Mouse (Mus musculus): Measurements from ENCODE around the gene Pdia4. TPM values are rescaled to one million over a fixed set of nuclear protein-coding genes. Genes with fewer than 3 reads are reported as not detected.

Pdia4 gene
- polyA plus RNA-seq, 1 experiment from 2014 or later = 162 TPM

DNA sequence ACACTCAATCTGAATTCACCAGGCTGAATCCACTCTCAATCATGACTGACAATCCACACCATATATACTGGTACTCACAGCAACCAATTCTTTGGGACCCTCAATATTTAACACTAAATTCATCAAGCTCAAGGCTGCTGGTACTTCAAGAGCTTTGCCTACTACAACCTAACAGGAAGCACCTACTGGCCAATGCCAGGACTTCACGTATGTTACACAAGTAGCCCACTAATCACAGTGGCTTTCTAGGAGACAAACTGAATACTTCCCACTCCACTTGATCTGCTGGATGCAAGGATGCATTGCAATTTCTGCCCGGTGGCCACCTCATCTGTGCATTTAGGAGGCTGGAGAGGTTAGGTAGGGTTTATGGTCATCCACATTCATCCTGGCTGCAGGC lies 3.0 kb downstream of the Pdia4 start:
- Histone ChIP-seq H3K27ac (replicated peaks) (no peak overlapping the region), H3K36me3 (peaks cover 32% of the 10 kb centered on the region), H3K4me1 (peaks cover 40% of the 10 kb centered on the region), H3K9ac (no peak overlapping the region), H3K27me3 (replicated peaks) (no peaks in the 10 kb centered on the region), H3K4me3 (no peak overlapping the region), H3K9me3 (no peaks in the 10 kb centered on the region), H3K4me2 (peak overlapping the region; percentile 78; the same call in 1 of the 2 replicates)
- no peak for ATAC-seq (ENCODE audit: extremely low read depth, insufficient number of reproducible peaks, low FRiP score, low TSS enrichment)
- 68% methylated on average over 2 of the region's 2 CpGs for WGBS

- H3K4me3 ChIP-seq = no peak overlapping the region
- no peak overlapping the region for H3K4me2 ChIP-seq
- H3K36me3 ChIP-seq = peaks cover 44% of the 10 kb centered on the region
- H3K9me3 ChIP-seq = no peaks in the 10 kb centered on the region
- no peak overlapping the region for H3K27ac ChIP-seq (replicated peaks)
- no peak overlapping the region for H3K9ac ChIP-seq
- no peak for ATAC-seq (ENCODE audit: extremely low read depth, insufficient number of reproducible peaks, low FRiP score, low TSS enrichment)
- no peaks in the 10 kb centered on the region for H3K27me3 ChIP-seq (replicated peaks)
- peaks cover 36% of the 10 kb centered on the region for H3K4me1 ChIP-seq
- 77% methylated on average over 4 of the region's 4 CpGs for WGBS
Measured at GRCm38 (mm10) chr6:47809053-47809452, 4.2 kb downstream of the Pdia4 start.

- Histone ChIP-seq H3K27me3 (replicated peaks) (no peaks in the 10 kb centered on the region), H3K4me3 (no peak overlapping the region), H3K4me2 (no peak overlapping the region), H3K9me3 (no peaks in the 10 kb centered on the region), H3K36me3 (peaks cover 49% of the 10 kb centered on the region), H3K27ac (replicated peaks) (no peak overlapping the region), H3K9ac (no peak overlapping the region), H3K4me1 (peaks cover 33% of the 10 kb centered on the region)
- WGBS = 89% methylated on average over 5 of the region's 5 CpGs
- ATAC-seq (ENCODE audit: extremely low read depth, insufficient number of reproducible peaks, low FRiP score, low TSS enrichment) = no peak
Measured at GRCm38 (mm10) chr6:47808545-47808944, 4.7 kb downstream of the Pdia4 start.

DNA sequence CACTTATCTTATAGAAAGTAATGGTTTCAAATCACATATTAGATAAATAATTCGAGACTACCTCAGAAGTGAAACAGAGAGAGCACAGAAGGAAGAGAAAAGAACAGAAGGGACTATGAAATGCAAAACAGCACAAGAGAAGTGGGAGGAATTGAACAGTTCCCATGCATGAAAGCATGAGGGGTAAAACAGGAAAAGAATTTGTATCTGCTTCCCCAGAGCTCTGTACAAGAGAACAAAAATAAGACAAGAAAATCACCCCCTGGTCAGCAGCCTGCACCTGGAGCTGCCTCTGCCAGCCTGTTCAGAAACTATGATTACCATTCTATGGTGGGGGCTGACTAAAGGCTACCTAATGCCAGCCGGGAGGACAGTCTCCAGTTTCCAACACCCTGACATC lies 5.8 kb downstream of the Pdia4 start:
- H3K9me3 ChIP-seq = no peaks in the 10 kb centered on the region
- no peak overlapping the region for H3K9ac ChIP-seq
- H3K27me3 ChIP-seq (replicated peaks) = no peaks in the 10 kb centered on the region
- ATAC-seq (ENCODE audit: extremely low read depth, insufficient number of reproducible peaks, low FRiP score, low TSS enrichment) = no peak
- peaks cover 33% of the 10 kb centered on the region for H3K4me1 ChIP-seq
- no peak overlapping the region for H3K27ac ChIP-seq (replicated peaks)
- WGBS = 79% methylated on average over 2 of the region's 2 CpGs
- H3K36me3 ChIP-seq = peaks cover 60% of the 10 kb centered on the region
- H3K4me3 ChIP-seq = no peak overlapping the region
- no peak overlapping the region for H3K4me2 ChIP-seq

GRCm38 (mm10) chr6:47805520-47805919 lies 7.7 kb downstream of the Pdia4 start:
- peaks cover 16% of the 10 kb centered on the region for H3K4me1 ChIP-seq
- no peak for ATAC-seq (ENCODE audit: extremely low read depth, insufficient number of reproducible peaks, low FRiP score, low TSS enrichment)
- H3K27ac ChIP-seq (replicated peaks) = no peak overlapping the region
- H3K36me3 ChIP-seq = peaks cover 79% of the 10 kb centered on the region
- 78% methylated on average over 2 of the region's 2 CpGs for WGBS
- no peaks in the 10 kb centered on the region for H3K9me3 ChIP-seq
- no peak overlapping the region for H3K9ac ChIP-seq
- H3K4me2 ChIP-seq = no peak overlapping the region
- H3K27me3 ChIP-seq (replicated peaks) = no peaks in the 10 kb centered on the region
- no peak overlapping the region for H3K4me3 ChIP-seq

DNA sequence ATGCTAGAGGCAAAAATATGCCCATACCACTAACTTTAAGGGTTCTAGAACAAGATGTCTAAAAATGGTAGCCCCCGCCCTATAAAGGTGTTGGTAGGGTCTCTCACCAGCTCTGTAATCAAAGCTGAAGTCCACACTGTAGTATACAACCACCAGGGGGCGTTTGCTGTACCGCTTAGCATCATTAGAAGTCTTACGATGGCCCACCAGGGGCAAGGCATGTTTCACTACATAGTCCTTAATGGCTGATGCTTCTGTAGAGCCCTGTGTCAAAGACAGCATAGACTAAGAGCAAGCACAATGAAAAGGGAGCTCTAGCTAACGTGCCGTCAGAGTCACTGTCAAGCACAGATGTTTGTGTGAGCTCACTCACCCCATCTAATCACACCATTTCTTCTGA lies 14.2 kb downstream of the Pdia4 start:
- no peak overlapping the region for H3K27ac ChIP-seq (replicated peaks)
- H3K4me2 ChIP-seq = no peak overlapping the region
- H3K9me3 ChIP-seq = no peaks in the 10 kb centered on the region
- H3K4me3 ChIP-seq = no peak overlapping the region
- no peak overlapping the region for H3K9ac ChIP-seq
- 48% methylated on average over 6 of the region's 6 CpGs for WGBS
- peak; percentile 46; the same call in 1 of the 2 replicates for ATAC-seq (ENCODE audit: extremely low read depth, insufficient number of reproducible peaks, low FRiP score, low TSS enrichment)
- H3K36me3 ChIP-seq = peaks cover 96% of the 10 kb centered on the region
- H3K4me1 ChIP-seq = no peaks in the 10 kb centered on the region
- H3K27me3 ChIP-seq (replicated peaks) = no peaks in the 10 kb centered on the region

- 71% methylated on average over 10 of the region's 10 CpGs for WGBS
- Histone ChIP-seq H3K9ac (no peak overlapping the region), H3K9me3 (no peaks in the 10 kb centered on the region), H3K27me3 (replicated peaks) (no peaks in the 10 kb centered on the region), H3K4me1 (peaks cover under 1% of the 10 kb centered on the region; the same call in 1 of the 2 replicates), H3K27ac (replicated peaks) (no peak overlapping the region), H3K4me2 (no peak overlapping the region), H3K4me3 (no peak overlapping the region), H3K36me3 (peaks cover 48% of the 10 kb centered on the region)
- no peak for ATAC-seq (ENCODE audit: extremely low read depth, insufficient number of reproducible peaks, low FRiP score, low TSS enrichment)
Measured at GRCm38 (mm10) chr6:47794106-47794830, 19.0 kb downstream of the Pdia4 start.

- 60% methylated on average over 5 of the region's 5 CpGs for WGBS
Measured at GRCm38 (mm10) chr6:47793284-47793683, 19.9 kb downstream of the Pdia4 start.

DNA sequence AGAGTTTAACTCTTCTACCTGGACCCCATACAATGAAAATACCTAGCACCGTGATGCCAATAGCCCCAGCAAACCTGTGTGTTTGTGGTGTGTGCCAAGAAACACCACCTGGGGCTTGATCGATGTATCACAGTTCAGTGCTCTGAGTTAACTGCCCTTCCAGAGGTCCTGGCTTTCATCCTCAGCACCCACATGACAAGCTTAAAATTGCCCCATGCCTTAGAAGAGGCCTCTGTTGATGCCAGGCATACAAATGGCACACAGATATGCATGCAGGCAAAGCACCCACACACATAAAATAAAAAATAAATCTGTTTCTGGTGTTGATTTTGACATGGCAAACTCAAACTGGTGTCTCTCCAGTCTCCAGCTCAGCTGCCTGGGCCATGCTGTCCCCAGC lies 20.7 kb downstream of the Pdia4 start:
- ATAC-seq (ENCODE audit: extremely low read depth, insufficient number of reproducible peaks, low FRiP score, low TSS enrichment) = no peak
- H3K4me3 ChIP-seq = no peak overlapping the region
- H3K36me3 ChIP-seq = peaks cover 31% of the 10 kb centered on the region
- no peaks in the 10 kb centered on the region for H3K27me3 ChIP-seq (replicated peaks)
- H3K4me1 ChIP-seq = peaks cover 7% of the 10 kb centered on the region
- no peak overlapping the region for H3K4me2 ChIP-seq
- no peaks in the 10 kb centered on the region for H3K9me3 ChIP-seq
- WGBS = 75% methylated on average over 2 of the region's 2 CpGs
- H3K9ac ChIP-seq = no peak overlapping the region
- no peak overlapping the region for H3K27ac ChIP-seq (replicated peaks)

More at GRCm38 (mm10) chr6:47793284-47793683, 19.9 kb downstream of the Pdia4 start:
- H3K36me3 ChIP-seq = peaks cover 38% of the 10 kb centered on the region
- ATAC-seq (ENCODE audit: extremely low read depth, insufficient number of reproducible peaks, low FRiP score, low TSS enrichment) = no peak
- H3K4me1 ChIP-seq = peaks cover 7% of the 10 kb centered on the region
- no peaks in the 10 kb centered on the region for H3K9me3 ChIP-seq
- H3K27ac ChIP-seq (replicated peaks) = no peak overlapping the region
- H3K27me3 ChIP-seq (replicated peaks) = no peaks in the 10 kb centered on the region
- no peak overlapping the region for H3K9ac ChIP-seq
- H3K4me2 ChIP-seq = no peak overlapping the region
- H3K4me3 ChIP-seq = no peak overlapping the region

DNA sequence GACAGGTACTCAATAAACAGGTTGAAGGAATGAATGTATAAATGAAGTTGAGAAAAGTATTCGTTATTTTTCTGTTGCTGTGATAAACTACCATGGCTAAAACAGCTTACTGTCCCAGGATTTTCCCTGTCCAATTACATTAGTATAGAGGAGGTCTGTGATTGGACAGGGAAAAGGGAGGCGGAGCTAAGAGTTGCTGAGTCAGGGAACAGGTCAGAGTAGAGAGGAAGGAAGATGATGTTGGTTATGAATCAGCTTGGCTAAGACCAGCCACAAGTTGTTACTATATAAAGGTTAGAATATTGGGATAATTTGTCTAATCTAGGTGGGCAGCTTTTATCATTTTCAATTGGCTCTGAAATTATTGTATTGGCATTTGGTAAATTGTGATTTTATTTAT lies 22.5 kb downstream of the Pdia4 start:
- H3K9me3 ChIP-seq = no peaks in the 10 kb centered on the region
- peaks cover 14% of the 10 kb centered on the region for H3K36me3 ChIP-seq
- 42% methylated on average over 2 of the region's 2 CpGs for WGBS
- no peaks in the 10 kb centered on the region for H3K27me3 ChIP-seq (replicated peaks)
- ATAC-seq (ENCODE audit: extremely low read depth, insufficient number of reproducible peaks, low FRiP score, low TSS enrichment) = no peak; the same call in 1 of the 2 replicates
- H3K9ac ChIP-seq = no peak overlapping the region
- peaks cover 7% of the 10 kb centered on the region for H3K4me1 ChIP-seq
- H3K4me2 ChIP-seq = no peak overlapping the region
- H3K4me3 ChIP-seq = no peak overlapping the region
- H3K27ac ChIP-seq (replicated peaks) = no peak overlapping the region

DNA sequence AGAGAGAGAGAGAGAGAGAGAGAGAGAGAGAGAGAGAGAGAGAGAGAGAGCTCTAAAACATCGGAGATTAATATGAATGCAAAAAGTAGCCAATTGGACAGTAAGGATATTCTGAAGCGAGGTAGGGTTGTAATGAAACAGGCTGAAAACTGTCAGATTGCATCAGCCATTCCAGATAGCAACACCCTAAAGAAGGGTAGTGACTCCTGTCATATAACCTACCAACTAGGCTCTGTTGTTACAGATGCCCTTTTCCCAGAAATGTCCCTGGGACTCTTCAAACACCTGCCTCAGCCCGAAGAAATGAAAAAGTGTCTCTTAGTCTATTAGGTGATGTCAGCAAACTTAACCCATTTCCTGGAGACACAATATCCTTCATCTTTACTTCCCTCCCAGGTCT lies 24.4 kb downstream of the Pdia4 start:
- Histone ChIP-seq H3K27ac (replicated peaks) (peak overlapping the region; percentile 80), H3K9ac (peak overlapping the region; percentile 85), H3K36me3 (no peaks in the 10 kb centered on the region), H3K27me3 (replicated peaks) (no peaks in the 10 kb centered on the region), H3K9me3 (no peaks in the 10 kb centered on the region), H3K4me2 (peak overlapping the region; percentile 67), H3K4me1 (peaks cover 7% of the 10 kb centered on the region), H3K4me3 (peak overlapping the region; percentile 54)
- ATAC-seq (ENCODE audit: extremely low read depth, insufficient number of reproducible peaks, low FRiP score, low TSS enrichment) = no peak
- WGBS = 27% methylated on average over 3 of the region's 3 CpGs
